Mouse (Mus musculus): ENCODE results near the gene Calr4. TPM values are rescaled to one million over a fixed set of nuclear protein-coding genes. Genes with fewer than 3 reads are reported as not detected.

Gene Calr4
- polyA plus RNA-seq, 1 experiment from 2014 or later, result 0.16 TPM

DNA sequence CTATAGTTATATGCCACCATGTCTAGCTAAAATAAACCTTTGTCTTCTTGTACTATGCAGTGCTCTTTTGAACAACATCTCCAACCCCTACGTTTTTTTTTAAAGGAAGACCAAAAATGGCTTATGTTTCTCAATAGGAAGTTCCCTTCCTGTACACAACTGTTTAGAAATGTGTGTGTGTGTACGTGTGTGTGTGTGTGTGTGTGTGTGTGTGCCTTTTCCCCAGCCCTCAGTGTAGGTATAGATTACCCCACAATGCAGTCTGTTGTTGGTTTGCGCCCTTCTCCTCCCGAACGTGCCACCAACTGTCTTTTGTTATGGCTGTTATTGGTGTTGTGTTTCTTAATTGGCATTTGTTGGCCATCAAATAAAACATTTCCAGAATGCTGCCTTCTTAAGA, 26.8 kb upstream of the Calr4 start:
- H3K4me3 ChIP-seq (ENCODE audit: low read length), result no peak overlapping the region
- no peaks in the 10 kb centered on the region for H3K27me3 ChIP-seq (replicated peaks; ENCODE audit: control insufficient read depth, insufficient read depth, low read length)
- no peak overlapping the region for H3K27ac ChIP-seq (ENCODE audit: low read length)
- 79% methylated on average over 5 of the region's 5 CpGs for WGBS
- H3K4me2 ChIP-seq (ENCODE audit: low read depth, low read length), result no peak overlapping the region
- H3K9me3 ChIP-seq (ENCODE audit: control insufficient read depth, low read length), result no peaks in the 10 kb centered on the region
- ATAC-seq, result no peak
- H3K36me3 ChIP-seq (ENCODE audit: control insufficient read depth, insufficient read depth, low read length), result no peaks in the 10 kb centered on the region
- no peaks in the 10 kb centered on the region; the same call in 1 of the 2 replicates for H3K4me1 ChIP-seq (ENCODE audit: control insufficient read depth, insufficient read depth, low read length)
- H3K9ac ChIP-seq (ENCODE audit: low read depth, low read length), result no peak overlapping the region

DNA sequence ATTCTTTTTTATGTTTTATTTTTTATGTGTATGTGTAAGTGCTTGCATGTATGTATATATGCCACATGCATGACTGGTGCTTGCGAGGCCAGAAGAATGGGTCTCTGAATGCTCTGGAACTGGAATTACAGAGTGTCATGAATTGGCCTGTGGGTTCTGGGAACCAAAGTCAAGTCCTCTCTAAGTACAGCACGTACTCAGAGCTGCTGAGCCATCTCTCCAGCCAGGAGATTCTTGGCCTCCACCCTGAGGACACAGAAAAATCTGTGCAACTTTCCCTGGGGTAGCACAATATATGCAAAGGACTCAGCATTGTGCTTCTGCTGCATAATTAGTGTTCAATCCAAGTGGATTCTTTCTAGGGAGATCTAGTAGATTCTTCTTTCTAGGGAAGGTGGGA, 24.0 kb upstream of the Calr4 start:
- WGBS, result 78% methylated on average over 2 of the region's 2 CpGs
- Histone ChIP-seq H3K9me3 (ENCODE audit: control insufficient read depth, low read length) (no peaks in the 10 kb centered on the region), H3K4me3 (ENCODE audit: low read length) (no peak overlapping the region), H3K9ac (ENCODE audit: low read depth, low read length) (no peak overlapping the region), H3K4me1 (ENCODE audit: control insufficient read depth, insufficient read depth, low read length) (no peaks in the 10 kb centered on the region), H3K4me2 (ENCODE audit: low read depth, low read length) (no peak overlapping the region), H3K36me3 (ENCODE audit: control insufficient read depth, insufficient read depth, low read length) (no peaks in the 10 kb centered on the region), H3K27me3 (replicated peaks; ENCODE audit: control insufficient read depth, insufficient read depth, low read length) (no peaks in the 10 kb centered on the region), H3K27ac (ENCODE audit: low read length) (no peak overlapping the region)
- no peak for ATAC-seq

GRCm38 (mm10) chr4:109210881-109211280, 23.4 kb upstream of the Calr4 start:
- H3K4me3 ChIP-seq (ENCODE audit: low read length), result no peak overlapping the region
- H3K4me2 ChIP-seq (ENCODE audit: low read depth, low read length), result no peak overlapping the region
- no peak for ATAC-seq
- no peak overlapping the region for H3K9ac ChIP-seq (ENCODE audit: low read depth, low read length)
- no peaks in the 10 kb centered on the region for H3K36me3 ChIP-seq (ENCODE audit: control insufficient read depth, insufficient read depth, low read length)
- H3K4me1 ChIP-seq (ENCODE audit: control insufficient read depth, insufficient read depth, low read length), result no peaks in the 10 kb centered on the region
- 70% methylated on average over 4 of the region's 4 CpGs for WGBS
- no peaks in the 10 kb centered on the region for H3K9me3 ChIP-seq (ENCODE audit: control insufficient read depth, low read length)
- no peaks in the 10 kb centered on the region for H3K27me3 ChIP-seq (replicated peaks; ENCODE audit: control insufficient read depth, insufficient read depth, low read length)
- H3K27ac ChIP-seq (ENCODE audit: low read length), result no peak overlapping the region

DNA sequence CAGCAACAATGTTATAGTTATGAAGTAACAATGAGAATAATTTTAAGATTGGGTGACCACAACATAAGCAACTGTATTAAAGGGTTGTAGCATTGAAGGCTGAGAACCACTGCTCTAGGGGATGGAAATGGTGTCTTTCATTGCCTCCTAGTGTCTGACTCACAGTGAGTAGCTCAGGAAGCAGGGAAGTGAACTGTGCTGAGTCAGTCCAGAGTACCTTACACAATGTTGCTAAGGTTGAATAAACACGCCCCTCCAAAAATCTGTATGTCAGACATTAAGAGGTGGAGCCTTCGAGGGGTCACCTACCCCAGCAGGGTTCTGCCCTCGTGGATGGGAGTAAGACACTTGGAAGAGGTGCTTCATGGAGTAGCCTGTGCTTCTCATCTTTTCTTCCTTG, 20.3 kb upstream of the Calr4 start:
- Histone ChIP-seq H3K9ac (ENCODE audit: low read depth, low read length) (no peak overlapping the region), H3K4me3 (ENCODE audit: low read length) (no peak overlapping the region), H3K4me1 (ENCODE audit: control insufficient read depth, insufficient read depth, low read length) (no peaks in the 10 kb centered on the region), H3K27me3 (replicated peaks; ENCODE audit: control insufficient read depth, insufficient read depth, low read length) (no peaks in the 10 kb centered on the region), H3K27ac (ENCODE audit: low read length) (no peak overlapping the region), H3K9me3 (ENCODE audit: control insufficient read depth, low read length) (no peaks in the 10 kb centered on the region), H3K4me2 (ENCODE audit: low read depth, low read length) (no peak overlapping the region), H3K36me3 (ENCODE audit: control insufficient read depth, insufficient read depth, low read length) (no peaks in the 10 kb centered on the region)
- ATAC-seq, result no peak
- WGBS, result 64% methylated on average over 3 of the region's 3 CpGs

DNA sequence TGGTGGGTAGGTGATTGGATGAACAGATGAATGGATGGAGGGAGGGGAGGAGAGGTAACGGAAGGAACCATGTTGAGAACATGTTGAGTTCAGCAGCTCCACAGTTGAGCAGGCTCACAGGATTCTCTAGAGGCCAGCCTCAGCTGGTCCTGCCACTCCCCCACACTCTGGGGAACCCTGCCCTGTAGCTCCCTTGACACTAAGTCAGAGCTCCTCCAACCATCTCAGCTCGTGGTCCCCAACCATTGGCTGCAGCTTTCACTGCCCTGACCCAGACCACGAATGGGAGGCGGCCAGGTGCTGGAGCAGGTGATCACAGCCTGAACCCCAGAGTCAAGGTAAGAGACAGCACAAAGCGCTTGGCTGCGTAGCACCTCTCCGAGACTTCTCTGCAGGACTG, 16.3 kb upstream of the Calr4 start:
- 76% methylated on average over 7 of the region's 7 CpGs for WGBS

GRCm38 (mm10) chr4:109220441-109220940, 13.8 kb upstream of the Calr4 start:
- H3K9me3 ChIP-seq (ENCODE audit: control insufficient read depth, low read length), result no peaks in the 10 kb centered on the region
- no peak overlapping the region for H3K4me2 ChIP-seq (ENCODE audit: low read depth, low read length)
- H3K27me3 ChIP-seq (replicated peaks; ENCODE audit: control insufficient read depth, insufficient read depth, low read length), result no peaks in the 10 kb centered on the region
- WGBS, result 61% methylated on average over 14 of the region's 14 CpGs
- ATAC-seq, result no peak
- H3K27ac ChIP-seq (ENCODE audit: low read length), result no peak overlapping the region
- no peak overlapping the region for H3K9ac ChIP-seq (ENCODE audit: low read depth, low read length)
- H3K4me3 ChIP-seq (ENCODE audit: low read length), result no peak overlapping the region
- H3K4me1 ChIP-seq (ENCODE audit: control insufficient read depth, insufficient read depth, low read length), result no peaks in the 10 kb centered on the region; the same call in 1 of the 2 replicates
- no peaks in the 10 kb centered on the region for H3K36me3 ChIP-seq (ENCODE audit: control insufficient read depth, insufficient read depth, low read length)

More for the DNA sequence above, 16.3 kb upstream of the Calr4 start:
- no peak overlapping the region for H3K27ac ChIP-seq (ENCODE audit: low read length)
- no peaks in the 10 kb centered on the region for H3K9me3 ChIP-seq (ENCODE audit: control insufficient read depth, low read length)
- H3K4me3 ChIP-seq (ENCODE audit: low read length), result no peak overlapping the region
- no peaks in the 10 kb centered on the region for H3K4me1 ChIP-seq (ENCODE audit: control insufficient read depth, insufficient read depth, low read length)
- ATAC-seq, result no peak
- H3K36me3 ChIP-seq (ENCODE audit: control insufficient read depth, insufficient read depth, low read length), result no peaks in the 10 kb centered on the region
- no peak overlapping the region for H3K4me2 ChIP-seq (ENCODE audit: low read depth, low read length)
- H3K9ac ChIP-seq (ENCODE audit: low read depth, low read length), result no peak overlapping the region
- H3K27me3 ChIP-seq (replicated peaks; ENCODE audit: control insufficient read depth, insufficient read depth, low read length), result no peaks in the 10 kb centered on the region

DNA sequence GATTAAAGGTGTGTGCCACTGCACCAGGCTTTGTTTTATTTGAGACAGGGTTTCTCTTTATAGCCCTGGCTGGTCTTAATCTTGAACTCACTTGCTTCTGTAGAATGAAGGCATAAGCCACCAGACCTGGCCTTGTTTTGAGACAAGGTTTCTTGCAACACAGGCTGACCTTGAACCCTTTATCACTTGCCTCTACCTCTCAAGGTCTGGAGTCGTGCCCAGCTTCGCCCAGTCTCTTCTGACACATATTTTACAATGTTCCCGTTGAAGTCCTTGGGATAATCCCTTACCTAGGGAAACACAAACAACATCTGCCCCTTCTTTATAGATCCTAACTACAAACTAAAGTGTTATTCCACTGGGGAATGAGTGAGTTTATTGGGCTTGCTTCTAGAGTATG, 12.3 kb upstream of the Calr4 start:
- no peaks in the 10 kb centered on the region for H3K9me3 ChIP-seq (ENCODE audit: control insufficient read depth, low read length)
- no peak for ATAC-seq
- H3K9ac ChIP-seq (ENCODE audit: low read depth, low read length), result no peak overlapping the region
- H3K27me3 ChIP-seq (replicated peaks; ENCODE audit: control insufficient read depth, insufficient read depth, low read length), result no peaks in the 10 kb centered on the region
- no peaks in the 10 kb centered on the region for H3K36me3 ChIP-seq (ENCODE audit: control insufficient read depth, insufficient read depth, low read length)
- no peaks in the 10 kb centered on the region; the same call in none of the 2 replicates for H3K4me1 ChIP-seq (ENCODE audit: control insufficient read depth, insufficient read depth, low read length)
- 66% methylated on average over 3 of the region's 3 CpGs for WGBS
- no peak overlapping the region for H3K27ac ChIP-seq (ENCODE audit: low read length)
- no peak overlapping the region for H3K4me2 ChIP-seq (ENCODE audit: low read depth, low read length)
- no peak overlapping the region for H3K4me3 ChIP-seq (ENCODE audit: low read length)

GRCm38 (mm10) chr4:109224762-109225552, 9.3 kb upstream of the Calr4 start:
- no peak overlapping the region for H3K27ac ChIP-seq (ENCODE audit: low read length)
- ATAC-seq, result peak; percentile 60
- WGBS, result 71% methylated on average over 13 of the region's 13 CpGs

GRCm38 (mm10) chr4:109225606-109226005, 8.7 kb upstream of the Calr4 start:
- Histone ChIP-seq H3K27ac (ENCODE audit: low read length) (0 out of 2 replicates have a peak overlapping the region, but pooled peaks have one; percentile 11), H3K9ac (ENCODE audit: low read depth, low read length) (no peak overlapping the region), H3K4me3 (ENCODE audit: low read length) (no peak overlapping the region), H3K9me3 (ENCODE audit: control insufficient read depth, low read length) (no peaks in the 10 kb centered on the region), H3K4me2 (ENCODE audit: low read depth, low read length) (no peak overlapping the region), H3K27me3 (replicated peaks; ENCODE audit: control insufficient read depth, insufficient read depth, low read length) (no peaks in the 10 kb centered on the region), H3K36me3 (ENCODE audit: control insufficient read depth, insufficient read depth, low read length) (no peaks in the 10 kb centered on the region), H3K4me1 (ENCODE audit: control insufficient read depth, insufficient read depth, low read length) (no peaks in the 10 kb centered on the region; the same call in none of the 2 replicates)
- WGBS, result 68% methylated on average over 6 of the region's 6 CpGs
- ATAC-seq, result no peak

More at GRCm38 (mm10) chr4:109224762-109225552, 9.3 kb upstream of the Calr4 start:
- Histone ChIP-seq H3K36me3 (ENCODE audit: control insufficient read depth, insufficient read depth, low read length) (no peaks in the 10 kb centered on the region), H3K9ac (ENCODE audit: low read depth, low read length) (no peak overlapping the region), H3K9me3 (ENCODE audit: control insufficient read depth, low read length) (no peaks in the 10 kb centered on the region), H3K4me2 (ENCODE audit: low read depth, low read length) (no peak overlapping the region), H3K4me3 (ENCODE audit: low read length) (no peak overlapping the region), H3K4me1 (ENCODE audit: control insufficient read depth, insufficient read depth, low read length) (no peaks in the 10 kb centered on the region; the same call in none of the 2 replicates), H3K27me3 (replicated peaks; ENCODE audit: control insufficient read depth, insufficient read depth, low read length) (no peaks in the 10 kb centered on the region)

Data from intestine, embryonic 16.5 days (tissue).